Mouse (Mus musculus) skeletal muscle tissue, adult 2 months (tissue): ENCODE data around the gene Ano1.

Experiments used
- DNase-seq: peaks from one replicate; pipeline ENCODE4 v3.0.0-alpha.2; 2012; ENCODE audit warnings: low read depth, low spot score

The Ano1 gene

DNA sequence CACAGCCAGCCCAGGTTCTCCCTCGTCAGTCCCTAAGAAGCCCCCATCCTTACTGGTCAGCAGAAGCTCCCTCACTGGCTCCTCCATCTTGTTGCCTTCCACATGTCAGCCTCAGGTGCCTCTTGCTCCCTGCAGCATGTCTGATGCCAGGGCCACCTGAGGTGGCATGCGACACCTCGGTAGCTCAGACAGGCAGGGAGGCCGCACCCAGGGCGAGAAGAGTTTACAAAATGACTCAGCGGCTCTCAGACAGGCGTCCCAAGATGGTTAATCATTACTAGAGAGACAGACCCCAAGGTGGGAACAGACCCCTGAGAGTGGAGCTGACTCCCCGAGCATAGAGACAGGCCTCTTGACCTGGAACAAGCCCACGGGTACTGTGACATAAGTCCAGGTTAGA, at the start of gene Ano1:
TSS of gene Ano1 (minus strand) at position 142 of the 400 bp plus-strand sequence.
- DNase-seq = no peak

DNA sequence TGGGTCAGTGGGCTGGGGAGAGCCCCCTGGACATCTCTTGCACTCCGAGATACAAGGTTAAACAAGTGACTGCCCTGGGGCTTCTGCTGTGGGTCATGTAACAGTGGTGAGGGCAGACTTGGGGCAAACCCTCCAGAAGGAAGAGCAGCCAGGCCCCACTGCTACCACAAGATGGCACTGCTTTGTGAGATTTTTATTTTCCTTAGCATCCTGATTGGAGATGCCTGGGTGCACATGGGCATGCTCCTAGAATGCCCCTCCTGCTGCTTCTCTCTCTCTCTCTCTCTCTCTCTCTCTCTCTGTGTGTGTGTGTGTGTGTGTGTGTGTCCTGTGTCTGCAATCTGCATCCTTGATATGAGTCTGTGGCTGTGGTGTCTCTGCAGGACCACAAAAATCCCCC, 46.7 kb upstream of the Ano1 start:
- DNase-seq = no peak

DNA sequence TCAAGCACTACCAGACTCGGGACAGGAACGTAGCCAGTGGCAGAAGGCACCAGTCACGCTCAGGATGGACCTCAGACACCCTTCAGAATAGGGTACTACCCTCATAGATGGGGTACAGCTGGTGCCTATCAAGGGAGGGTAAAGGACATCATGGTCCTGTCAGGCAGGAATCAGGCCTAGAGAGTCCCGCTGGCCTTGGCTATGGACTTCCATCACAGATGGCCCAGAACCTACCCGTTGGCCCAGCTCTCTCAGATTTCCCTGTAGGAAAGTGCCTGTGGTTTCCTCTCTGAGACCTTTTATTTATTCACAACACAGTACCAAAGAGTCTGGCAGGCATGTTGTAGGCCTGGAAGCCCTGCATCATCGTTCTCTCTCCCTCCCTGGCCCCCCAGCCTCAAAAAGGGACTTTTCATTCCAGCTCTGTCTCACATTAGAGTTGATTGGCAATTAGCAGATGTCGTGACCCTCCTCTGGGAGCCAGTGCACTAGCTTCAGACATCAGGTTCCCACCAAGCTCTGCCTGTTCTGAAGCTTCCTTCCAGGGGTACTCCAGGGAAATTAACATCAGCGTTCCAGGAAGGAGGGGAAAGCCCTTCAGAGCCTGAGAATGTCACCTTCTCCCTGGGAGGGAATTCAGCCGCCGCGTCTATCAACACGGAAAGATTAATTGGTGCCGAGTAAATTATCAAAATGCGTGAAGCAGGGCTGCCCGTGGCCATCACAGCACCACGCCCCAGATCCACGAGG, 45.4 kb upstream of the Ano1 start:
- DNase-seq = no peak

DNA sequence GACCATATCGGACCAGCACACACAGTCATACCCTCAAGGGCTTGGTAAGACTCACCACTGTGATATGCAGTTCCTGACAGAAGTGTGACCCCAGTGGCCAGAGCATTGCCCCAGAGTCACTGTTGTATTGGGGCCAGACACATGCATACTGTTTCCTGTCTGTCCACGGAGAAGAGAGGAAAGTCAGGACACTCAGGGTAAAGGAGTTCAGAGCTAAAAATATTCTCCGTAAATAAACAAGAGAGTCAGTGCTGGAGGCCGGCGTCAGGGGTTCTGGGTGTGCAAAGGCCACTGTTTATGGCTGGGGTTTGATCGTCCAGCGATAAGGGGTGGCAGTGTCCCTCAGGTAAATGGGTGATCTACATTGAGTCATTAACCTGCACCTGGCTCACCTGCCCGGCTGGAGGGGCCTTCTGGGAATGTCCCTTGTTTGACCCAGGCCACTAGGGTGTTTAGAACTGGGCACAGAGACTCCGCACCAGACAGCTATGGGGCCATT, 44.3 kb upstream of the Ano1 start:
- DNase-seq = no peak

DNA sequence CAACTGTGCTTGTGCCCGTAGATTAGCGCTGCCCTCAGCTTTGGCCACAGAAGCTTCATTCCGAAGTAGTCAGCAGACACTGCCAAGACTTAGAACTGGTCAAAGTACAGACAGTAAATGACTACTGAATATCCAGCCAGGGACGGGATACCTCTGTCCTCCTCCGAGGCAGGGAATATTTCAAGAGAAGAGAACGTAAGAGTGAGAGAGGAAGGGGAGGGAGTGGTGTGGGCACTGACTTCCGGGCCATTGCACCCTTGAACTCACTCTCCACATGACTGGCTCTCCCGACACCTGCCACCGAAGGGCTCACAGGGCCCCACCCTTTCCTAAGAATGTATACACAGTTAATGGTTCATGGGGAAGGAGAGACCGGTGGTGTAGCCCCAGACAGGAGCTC, 41.5 kb upstream of the Ano1 start:
- no peak for DNase-seq

DNA sequence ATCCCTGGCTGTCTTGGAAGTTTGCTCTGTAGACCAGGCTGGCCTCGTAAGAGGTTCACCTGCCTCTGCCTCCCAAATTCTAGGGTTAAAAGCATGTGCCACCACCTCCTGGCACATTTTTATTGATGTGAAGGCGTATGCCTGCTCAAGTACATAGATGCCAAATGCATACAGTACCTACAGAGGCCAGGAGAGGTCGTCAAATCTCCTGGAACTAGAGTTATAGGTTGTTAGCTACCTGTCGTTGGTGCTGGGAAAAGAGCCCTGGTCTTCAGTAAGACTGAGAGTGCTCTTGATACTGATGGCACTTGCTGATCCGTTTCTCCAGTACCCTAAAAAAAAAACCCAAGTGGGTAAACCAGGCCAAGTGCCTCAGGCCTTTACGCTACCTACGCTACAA, 39.7 kb upstream of the Ano1 start:
- no peak for DNase-seq

DNA sequence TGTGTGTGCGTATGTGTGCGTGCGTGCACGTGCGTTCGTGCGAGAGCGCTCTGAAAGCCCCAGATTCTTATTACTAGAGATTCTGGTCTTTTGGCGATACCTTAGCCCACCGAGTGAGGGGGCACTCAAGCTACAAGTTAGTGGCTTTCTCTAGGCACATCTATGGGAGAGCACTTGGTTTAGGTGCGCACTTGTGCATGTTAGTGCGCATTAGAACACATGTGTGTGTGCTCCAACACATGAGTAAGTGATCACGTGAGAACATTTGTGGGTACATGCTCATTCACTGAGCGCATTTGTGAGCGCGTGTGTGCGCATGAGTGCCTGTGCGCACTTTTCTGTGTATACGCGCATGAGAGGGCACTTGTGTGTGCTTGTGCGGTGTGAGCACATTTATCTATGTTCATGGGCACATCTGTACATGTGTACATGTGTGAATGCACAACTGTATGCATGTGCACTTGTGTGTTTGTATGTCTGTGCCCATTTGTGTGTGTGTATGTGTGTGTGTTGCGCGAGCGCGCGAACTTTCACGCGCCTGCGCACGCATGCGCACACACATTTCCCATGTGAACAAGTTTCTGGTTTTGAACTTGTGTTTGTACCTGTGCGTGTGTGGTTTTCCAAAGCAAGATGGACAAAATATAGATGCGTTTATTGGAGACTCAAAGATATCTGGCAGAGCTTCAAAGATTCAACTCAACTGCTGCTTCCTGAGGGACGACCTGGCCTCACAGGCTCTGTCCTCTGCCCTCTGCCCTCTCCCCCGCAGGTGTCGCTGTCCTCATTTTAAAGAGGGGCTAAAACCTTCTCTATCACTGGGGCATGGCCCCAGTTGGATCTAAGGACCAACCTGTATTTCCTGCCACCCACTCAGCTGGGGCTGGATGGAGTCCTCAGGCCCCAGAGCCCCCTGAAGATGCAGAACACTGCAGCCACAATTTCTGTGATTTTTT, 38.1 kb upstream of the Ano1 start:
- DNase-seq = no peak

DNA sequence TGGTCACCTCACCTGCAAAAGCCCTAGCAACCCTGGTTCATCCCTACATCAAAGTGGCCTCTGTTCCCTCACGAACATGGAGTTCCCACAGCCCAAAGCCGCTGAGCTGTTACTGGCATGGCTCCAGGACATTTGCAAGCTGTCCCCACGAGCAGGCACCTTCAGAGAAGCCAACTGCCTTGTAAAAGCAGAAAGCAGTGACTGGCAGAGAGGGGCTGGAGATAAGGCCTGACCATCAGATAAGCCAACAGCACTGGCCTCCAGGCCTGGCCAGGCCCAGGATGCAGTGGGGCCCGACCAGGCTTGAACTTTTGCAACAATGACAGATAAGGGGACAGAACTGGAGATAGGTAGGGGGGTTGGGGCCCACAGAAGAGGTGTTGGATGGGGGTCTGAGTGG, 36.9 kb upstream of the Ano1 start:
- peak; percentile 13 for DNase-seq

DNA sequence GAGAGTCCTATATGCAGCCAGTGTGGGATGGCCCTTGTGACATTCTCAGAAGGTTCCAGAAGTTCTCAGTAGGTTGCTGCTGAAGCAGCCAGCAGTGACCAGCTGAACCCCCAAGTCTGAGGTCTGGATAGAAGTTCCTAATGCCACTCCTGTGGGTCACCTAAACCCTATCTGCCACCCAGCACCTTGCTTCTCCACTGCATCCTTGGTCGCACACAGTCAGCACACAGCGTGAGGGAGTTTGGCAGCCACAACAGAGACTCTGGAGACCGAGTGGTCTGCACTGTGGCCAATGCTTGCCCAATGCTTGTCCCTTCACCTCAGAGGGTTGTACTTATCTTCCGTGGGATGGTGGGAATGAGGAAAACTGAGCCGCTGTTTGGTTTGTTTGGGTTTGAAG, 35.7 kb upstream of the Ano1 start:
- no peak for DNase-seq

DNA sequence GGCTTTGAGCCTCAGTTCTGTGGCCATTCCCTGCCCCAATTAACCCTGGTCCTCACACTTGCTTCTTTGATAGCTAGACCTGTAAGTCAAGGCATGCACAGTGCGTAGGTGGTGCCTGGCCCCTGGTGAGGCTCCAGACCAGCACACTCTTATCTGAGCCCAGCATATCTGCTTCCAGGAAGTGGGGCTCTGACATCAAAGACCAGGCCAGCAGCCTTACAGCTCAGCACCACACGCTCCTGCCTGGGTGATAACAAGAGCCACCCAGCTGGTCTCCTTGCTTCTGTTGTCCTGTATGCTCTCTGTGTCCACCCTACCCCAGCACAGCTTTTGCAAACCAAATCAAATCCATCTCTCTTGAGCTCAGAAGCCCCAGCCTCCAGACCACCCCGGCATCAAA, 34.8 kb upstream of the Ano1 start:
- DNase-seq = no peak

DNA sequence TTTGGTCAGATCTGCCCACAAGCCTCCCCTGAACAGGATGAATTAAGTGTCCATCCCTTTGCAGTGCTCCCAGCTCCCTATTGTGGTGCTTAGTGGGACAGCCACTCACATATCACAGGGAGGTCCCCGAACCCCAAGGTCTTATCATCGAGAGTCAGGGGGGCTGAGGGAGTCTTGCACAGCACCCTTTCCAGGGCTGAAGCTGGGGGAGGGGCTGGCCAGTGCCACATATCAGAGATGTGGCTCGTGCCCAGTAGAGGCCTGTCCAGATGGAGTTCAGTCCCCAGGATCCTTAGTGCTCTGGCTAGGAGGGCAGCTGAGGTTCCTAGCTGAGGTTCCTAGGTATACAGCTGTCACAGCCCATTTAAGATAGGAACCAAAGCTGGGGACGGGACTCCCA, 32.4 kb upstream of the Ano1 start:
- DNase-seq = no peak

DNA sequence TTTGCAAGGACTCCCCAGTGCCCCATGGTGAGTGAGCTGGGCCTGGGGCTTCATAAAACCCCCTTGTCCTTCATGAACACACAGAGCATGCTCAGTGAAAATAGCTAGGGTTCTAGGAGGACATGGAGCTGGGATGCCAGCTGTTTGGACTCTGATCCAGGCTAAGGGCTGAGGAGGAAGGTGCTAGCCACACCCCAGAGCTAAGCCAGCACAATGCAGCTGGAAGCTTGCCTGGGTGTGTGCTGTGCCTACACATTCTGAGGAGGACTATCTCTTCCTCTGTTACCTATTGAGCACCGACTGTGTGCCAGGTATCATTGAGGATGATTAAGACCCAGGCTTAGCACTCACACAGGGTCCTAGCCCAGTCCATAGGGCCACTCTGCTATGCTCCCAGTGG, 30.6 kb upstream of the Ano1 start:
- no peak for DNase-seq

DNA sequence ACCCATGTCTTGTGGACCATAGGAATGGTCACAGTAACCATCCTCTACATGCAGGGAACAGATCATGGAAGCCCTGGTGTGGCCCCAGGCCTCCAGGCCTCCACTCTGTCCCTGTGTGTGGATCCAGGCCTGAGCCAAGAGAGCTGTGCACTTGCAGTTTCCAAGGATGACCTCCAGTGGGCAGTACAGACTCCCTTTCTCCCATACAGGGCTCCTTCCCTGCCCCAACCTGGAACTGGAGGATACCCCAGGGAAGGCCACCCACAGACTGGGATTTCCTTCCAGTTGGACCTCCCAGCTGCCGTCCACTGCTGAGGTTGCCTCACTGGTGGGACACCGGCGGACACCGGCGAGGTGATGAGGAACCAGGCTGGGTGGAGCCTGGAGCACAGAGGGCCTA, 29.6 kb upstream of the Ano1 start:
- no peak for DNase-seq

DNA sequence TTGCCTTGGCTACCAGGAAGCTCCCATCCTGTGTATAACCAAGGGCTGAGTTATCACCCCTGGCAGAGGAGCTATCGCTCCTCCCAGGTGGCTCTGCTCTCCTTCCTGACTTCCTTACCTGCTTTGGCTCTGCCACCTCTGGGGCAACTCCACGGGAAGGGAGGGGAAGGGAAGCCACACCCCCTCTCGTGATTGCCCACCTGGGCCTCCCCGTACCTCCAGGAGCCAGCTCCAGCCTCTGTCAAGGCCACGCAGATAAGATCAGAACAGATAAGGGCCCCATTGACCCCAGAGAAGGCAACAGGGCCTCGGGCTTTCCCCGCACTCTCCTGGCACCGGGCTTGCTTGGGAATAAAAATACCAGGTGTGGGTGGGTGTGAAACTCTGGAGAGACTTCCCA, 28.4 kb upstream of the Ano1 start:
- DNase-seq = no peak

DNA sequence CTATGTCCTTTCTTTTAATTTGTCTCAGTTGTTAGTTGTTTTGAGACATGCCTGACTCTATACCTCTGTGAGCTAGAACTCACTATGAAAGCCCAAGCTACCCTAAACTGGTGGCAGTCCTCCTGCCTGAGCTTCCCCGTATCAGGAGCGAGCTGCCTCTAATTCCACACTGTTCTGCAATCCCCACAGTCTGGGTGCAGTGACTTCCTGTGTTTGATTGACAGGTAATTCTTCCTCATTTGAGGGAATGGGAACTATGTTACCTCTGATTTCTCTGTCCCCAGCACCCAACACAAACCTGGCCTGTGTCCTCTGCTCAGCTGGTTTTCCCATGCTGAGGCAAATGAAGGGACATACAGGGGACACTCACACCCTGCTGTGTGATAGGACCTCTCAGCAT, 27.9 kb upstream of the Ano1 start:
- no peak for DNase-seq

DNA sequence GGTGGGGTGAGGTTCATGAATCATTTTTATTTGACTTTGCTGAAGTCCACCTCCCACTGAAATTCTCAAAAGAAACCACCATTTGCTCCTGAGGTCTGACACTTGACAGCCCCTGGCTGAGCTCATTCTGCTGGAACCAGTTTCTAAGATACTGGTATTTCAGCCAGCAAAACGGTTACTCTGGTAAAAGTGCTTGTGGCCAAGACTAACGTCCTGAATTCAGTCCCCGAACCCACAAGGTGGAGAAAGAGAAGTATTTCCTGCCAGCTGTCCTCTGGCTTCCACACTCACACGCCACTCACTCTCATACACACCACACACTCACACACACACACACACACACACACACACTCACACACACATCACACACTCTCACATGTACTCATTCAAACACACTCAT, 26.0 kb upstream of the Ano1 start:
- DNase-seq = no peak

DNA sequence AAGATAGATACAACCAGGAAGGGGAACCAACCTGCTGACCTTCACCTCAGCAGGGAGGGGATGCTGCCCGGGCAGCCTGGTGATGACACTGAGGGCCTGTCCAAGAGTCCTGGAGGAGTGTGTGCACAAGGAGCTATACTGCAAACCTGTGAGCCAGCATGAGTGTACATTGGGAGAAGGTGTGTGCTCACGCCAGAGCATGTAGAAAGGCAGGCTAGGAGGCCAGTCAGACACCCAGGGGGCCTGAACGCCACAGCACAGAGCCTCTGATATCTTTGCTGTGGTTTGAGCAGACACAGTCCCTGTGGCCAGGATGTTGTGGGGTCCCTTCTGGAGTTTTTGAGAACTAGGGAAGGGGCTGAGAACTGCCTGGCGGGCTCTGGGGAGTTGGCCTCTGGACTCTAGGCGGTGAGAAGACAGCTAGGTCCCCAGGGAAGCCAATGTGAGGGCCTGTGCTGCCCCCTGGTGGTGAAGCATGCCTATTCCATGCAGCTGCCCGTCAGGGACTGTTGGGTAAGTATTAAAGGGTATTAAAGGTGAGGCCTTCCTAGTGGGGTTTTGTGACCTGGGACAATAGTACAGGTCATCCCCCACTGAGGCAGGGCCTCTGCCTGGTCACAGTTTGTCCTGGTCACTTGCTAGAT, 24.2 kb upstream of the Ano1 start:
- DNase-seq = peak; percentile 62

DNA sequence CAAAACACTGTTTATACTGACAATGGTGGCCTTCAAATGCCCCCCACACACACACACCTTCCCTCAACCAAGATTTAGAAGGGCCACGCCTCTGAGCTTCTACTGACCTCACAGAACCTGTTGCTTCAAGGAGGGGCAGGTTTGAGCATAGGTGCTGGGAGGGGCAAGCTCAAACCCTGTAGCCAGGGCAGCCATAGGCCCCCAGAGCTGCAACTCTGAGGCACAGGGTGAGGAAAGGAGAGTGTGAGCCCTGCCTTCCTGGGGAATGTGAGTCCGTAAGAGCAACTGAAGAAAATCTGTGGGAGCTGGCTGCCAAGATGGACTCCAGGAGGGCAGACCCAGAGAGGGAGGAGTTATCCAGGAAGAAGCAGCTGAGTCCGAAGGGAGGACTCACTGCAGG, 23.4 kb upstream of the Ano1 start:
- DNase-seq = no peak

DNA sequence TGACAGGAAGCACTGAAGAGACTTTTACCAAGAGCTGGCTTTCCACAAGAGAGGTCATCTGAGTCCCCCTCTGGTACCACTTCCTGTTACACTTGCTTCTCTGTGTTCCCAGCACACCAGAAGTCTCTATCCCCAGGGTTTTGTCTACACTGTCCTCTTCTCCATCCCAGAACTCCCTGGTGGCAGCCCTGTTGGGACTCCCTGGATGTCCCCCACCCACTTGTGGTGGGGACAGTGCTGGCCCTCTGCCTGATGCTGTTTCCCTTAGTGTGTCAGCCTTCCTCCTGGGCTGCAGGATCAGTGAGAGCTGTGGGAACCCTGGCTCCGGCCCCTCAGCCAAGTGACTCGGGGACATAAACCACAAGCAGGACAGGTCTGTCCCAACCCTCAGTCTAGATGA, 22.5 kb upstream of the Ano1 start:
- DNase-seq = no peak

DNA sequence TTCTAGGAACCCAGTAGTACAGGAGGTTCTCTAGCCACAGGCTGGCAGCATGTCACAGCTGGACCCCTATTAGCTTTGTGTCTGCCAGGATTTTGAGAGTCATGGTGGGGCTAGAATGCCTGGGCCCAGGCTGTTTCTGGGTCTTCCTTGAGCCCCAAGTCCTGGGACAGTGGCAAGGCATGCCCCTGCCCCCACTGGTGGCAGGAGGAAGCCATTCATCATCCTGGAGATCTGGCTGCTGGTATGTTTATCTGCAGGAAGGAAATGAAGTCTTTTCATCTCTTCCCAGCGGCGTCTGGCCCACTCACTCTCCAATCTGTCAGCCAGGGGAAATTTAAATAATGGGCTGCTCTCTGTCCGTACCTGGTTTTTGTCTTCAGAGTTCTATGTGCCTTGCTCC, 18.3 kb upstream of the Ano1 start:
- DNase-seq = no peak

DNA sequence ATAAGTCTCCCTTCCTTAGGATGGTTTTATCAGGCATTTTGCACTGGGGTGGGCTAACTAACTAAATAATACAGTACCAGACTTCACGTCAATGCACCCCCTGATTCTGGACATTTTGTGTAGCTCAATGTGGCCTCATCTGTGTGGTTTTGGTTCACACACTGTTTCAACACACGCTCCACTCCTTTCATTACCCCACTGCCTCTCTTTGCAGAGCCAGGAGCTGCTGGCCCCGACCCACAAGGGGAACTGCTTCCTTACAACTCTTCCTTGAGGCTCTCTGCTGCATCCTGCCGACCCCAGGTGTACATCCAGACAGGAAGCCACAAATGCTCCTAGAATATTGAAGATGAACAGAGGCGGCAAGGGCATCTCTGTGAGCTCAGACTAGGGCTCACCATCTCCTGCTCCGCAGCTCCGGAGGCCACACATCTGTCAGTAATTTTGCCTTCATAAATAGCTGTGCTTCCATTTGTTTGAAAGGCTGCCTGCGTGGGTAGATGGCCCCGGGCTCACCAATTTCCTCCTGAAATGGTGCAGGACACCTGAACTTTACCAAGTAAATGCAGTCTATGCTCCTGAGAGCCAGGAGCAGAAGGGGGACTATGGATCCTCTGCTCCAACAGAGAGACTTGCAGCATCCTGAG, 17.8 kb upstream of the Ano1 start:
- DNase-seq = no peak

DNA sequence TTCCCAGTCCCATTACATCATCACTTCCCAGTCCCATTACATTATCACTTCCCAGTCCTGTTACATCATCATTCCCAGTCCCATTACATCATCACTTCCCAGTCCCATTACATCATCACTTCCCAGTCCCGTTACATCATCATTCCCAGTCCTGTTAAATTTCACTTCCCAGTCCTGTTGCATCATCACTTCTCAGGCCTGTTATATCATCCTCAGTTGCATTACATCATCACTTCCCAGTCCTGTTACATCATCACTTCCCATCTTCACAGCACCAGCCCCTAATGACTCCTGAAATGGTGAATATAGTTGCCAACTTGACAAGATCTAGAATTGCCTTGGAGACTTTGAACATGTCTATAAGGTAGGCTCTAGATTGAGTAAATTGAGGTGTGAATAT, 17.1 kb upstream of the Ano1 start:
- DNase-seq = no peak
